Mouse (Mus musculus): ENCODE data around the gene Rnpep. TPM values are rescaled to one million over a fixed set of nuclear protein-coding genes. Genes with fewer than 3 reads are reported as not detected.

Rnpep gene
- 23.2 TPM for polyA plus RNA-seq (2012; fragmentation: generic; extraction: Trizol)

GRCm38 (mm10) chr1:135283826-135284291 lies at the start of gene Rnpep:
Gene Rnpep, minus strand, starts transcription at chr1:135284084.
- H3K27me3 ChIP-seq (ENCODE audit: control insufficient read depth, insufficient read depth, insufficient read length), result no peaks in the 10 kb centered on the region
- TF ChIP-seq MAX (IDR thresholded peaks at IDR 0.05; ENCODE audit: low read depth), result no peak
- TF ChIP-seq SRF (IDR thresholded peaks at IDR 0.05; ENCODE audit: control insufficient read depth, insufficient read length, low read depth), result no peak
- TF ChIP-seq CEBPB (IDR thresholded peaks at IDR 0.05; ENCODE audit: insufficient read depth, poor library complexity, severe bottlenecking), result no peak
- TF ChIP-seq POLR2A (IDR thresholded peaks at IDR 0.05; ENCODE audit: insufficient read length, low read depth), result peak; percentile 79
- peak; percentile 83 for TF ChIP-seq POLR2AphosphoS2 (IDR thresholded peaks at IDR 0.05; ENCODE audit: insufficient read length, low read depth)
- no peak for TF ChIP-seq USF1 (IDR thresholded peaks at IDR 0.05; ENCODE audit: low read depth)
- peak within 1 kb of the TSS; percentile 77 for H3K4me2 ChIP-seq (ENCODE audit: low read depth)
- no peaks in the 10 kb centered on the region for H3K36me3 ChIP-seq (ENCODE audit: control insufficient read depth, insufficient read depth)
- peak within 1 kb of the TSS; percentile 8 for H3ac ChIP-seq (ENCODE audit: control insufficient read depth, insufficient read length)
- no peaks in the 10 kb centered on the region for H3K79me2 ChIP-seq (ENCODE audit: control insufficient read depth, insufficient read depth)
- H3K4me3 ChIP-seq, result peak within 1 kb of the TSS; percentile 28

DNA sequence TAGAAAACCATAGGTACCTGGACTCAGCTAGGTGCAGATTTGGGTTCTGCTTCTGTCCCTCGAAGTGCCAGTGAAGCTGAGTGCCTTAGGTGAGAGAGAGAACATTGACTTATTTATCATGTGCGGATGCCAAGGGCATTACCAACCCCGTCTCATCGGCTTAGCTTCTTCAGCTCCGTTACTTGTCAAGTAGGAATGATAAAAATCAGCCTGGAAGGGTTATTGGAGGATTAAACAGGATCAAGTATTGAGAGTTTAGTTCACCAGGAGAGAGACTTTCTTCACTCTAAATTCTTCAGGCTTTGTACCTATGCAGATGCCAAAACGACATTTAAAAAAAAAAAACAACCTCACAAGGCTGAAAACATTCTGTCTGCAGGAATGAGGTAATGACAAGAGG lies 46.7 kb upstream of the Rnpep start:
- Histone ChIP-seq H3K27me3 (ENCODE audit: control insufficient read depth, insufficient read depth, insufficient read length) (no peaks in the 10 kb centered on the region), H3K36me3 (ENCODE audit: control insufficient read depth, insufficient read depth) (no peaks in the 10 kb centered on the region), H3K79me2 (ENCODE audit: control insufficient read depth, insufficient read depth) (no peaks in the 10 kb centered on the region), H3K4me3 (no peak overlapping the region), H3K4me2 (ENCODE audit: low read depth) (no peak overlapping the region), H3ac (ENCODE audit: control insufficient read depth, insufficient read length) (no peak overlapping the region)
- TF ChIP-seq REST (IDR thresholded peaks at IDR 0.05; ENCODE audit: insufficient read depth, insufficient read length), result no peak
- no peak for TF ChIP-seq MYOG (IDR thresholded peaks at IDR 0.05; ENCODE audit: control insufficient read depth in 1 of 3, insufficient read depth in 1 of 3, insufficient read length in 2 of 3, low read depth in 2 of 3)
- no peak for TF ChIP-seq MYOD1 (IDR thresholded peaks at IDR 0.05; ENCODE audit: control insufficient read depth in 1 of 3, insufficient read length in 2 of 3, low read depth in 2 of 3)
- no peak for TF ChIP-seq MAX (IDR thresholded peaks at IDR 0.05; ENCODE audit: low read depth)
- TF ChIP-seq POLR2A (IDR thresholded peaks at IDR 0.05; ENCODE audit: insufficient read length, low read depth), result no peak
- no peak for TF ChIP-seq SRF (IDR thresholded peaks at IDR 0.05; ENCODE audit: control insufficient read depth, insufficient read length, low read depth)
- TF ChIP-seq POLR2AphosphoS2 (IDR thresholded peaks at IDR 0.05; ENCODE audit: insufficient read length, low read depth), result no peak
- TF ChIP-seq TCF3 (IDR thresholded peaks at IDR 0.05; ENCODE audit: insufficient read length, low read depth), result no peak
- TF ChIP-seq E2F4 (IDR thresholded peaks at IDR 0.05; ENCODE audit: insufficient read depth), result no peak
- TF ChIP-seq CEBPB (IDR thresholded peaks at IDR 0.05; ENCODE audit: insufficient read depth, poor library complexity, severe bottlenecking), result no peak
- no peak for TF ChIP-seq TCF12 (IDR thresholded peaks at IDR 0.05; ENCODE audit: insufficient read depth, poor library complexity, severe bottlenecking)
- no peak for TF ChIP-seq USF1 (IDR thresholded peaks at IDR 0.05; ENCODE audit: low read depth)

- Histone ChIP-seq H3K36me3 (ENCODE audit: control insufficient read depth, insufficient read depth) (no peaks in the 10 kb centered on the region), H3ac (ENCODE audit: control insufficient read depth, insufficient read length) (no peak overlapping the region), H3K27me3 (ENCODE audit: control insufficient read depth, insufficient read depth, insufficient read length) (no peaks in the 10 kb centered on the region), H3K4me2 (ENCODE audit: low read depth) (no peak overlapping the region), H3K79me2 (ENCODE audit: control insufficient read depth, insufficient read depth) (no peaks in the 10 kb centered on the region), H3K4me3 (no peak overlapping the region)
- no peak for TF ChIP-seq TCF3 (IDR thresholded peaks at IDR 0.05; ENCODE audit: insufficient read length, low read depth)
- no peak for TF ChIP-seq MYOD1 (IDR thresholded peaks at IDR 0.05; ENCODE audit: control insufficient read depth in 1 of 3, insufficient read length in 2 of 3, low read depth in 2 of 3)
- no peak for TF ChIP-seq POLR2AphosphoS2 (IDR thresholded peaks at IDR 0.05; ENCODE audit: insufficient read length, low read depth)
- TF ChIP-seq POLR2A (IDR thresholded peaks at IDR 0.05; ENCODE audit: insufficient read length, low read depth), result no peak
- TF ChIP-seq TCF12 (IDR thresholded peaks at IDR 0.05; ENCODE audit: insufficient read depth, poor library complexity, severe bottlenecking), result no peak
- TF ChIP-seq CEBPB (IDR thresholded peaks at IDR 0.05; ENCODE audit: insufficient read depth, poor library complexity, severe bottlenecking), result no peak
- TF ChIP-seq E2F4 (IDR thresholded peaks at IDR 0.05; ENCODE audit: insufficient read depth), result no peak
- TF ChIP-seq MAX (IDR thresholded peaks at IDR 0.05; ENCODE audit: low read depth), result no peak
- TF ChIP-seq REST (IDR thresholded peaks at IDR 0.05; ENCODE audit: insufficient read depth, insufficient read length), result no peak
- TF ChIP-seq SRF (IDR thresholded peaks at IDR 0.05; ENCODE audit: control insufficient read depth, insufficient read length, low read depth), result no peak
- no peak for TF ChIP-seq MYOG (IDR thresholded peaks at IDR 0.05; ENCODE audit: control insufficient read depth in 1 of 3, insufficient read depth in 1 of 3, insufficient read length in 2 of 3, low read depth in 2 of 3)
Observed at GRCm38 (mm10) chr1:135328368-135328767, 44.5 kb upstream of the Rnpep start.

GRCm38 (mm10) chr1:135325934-135326333 lies 42.0 kb upstream of the Rnpep start:
- H3K4me3 ChIP-seq, result no peak overlapping the region

GRCm38 (mm10) chr1:135324571-135324970 lies 40.7 kb upstream of the Rnpep start, which contains the start of gene Lmod1:
Gene Lmod1, plus strand, starts transcription at chr1:135324807.
- H3K4me2 ChIP-seq (ENCODE audit: low read depth), result peak within 1 kb of the TSS; percentile 77
- TF ChIP-seq SRF (IDR thresholded peaks at IDR 0.05; ENCODE audit: control insufficient read depth, insufficient read length, low read depth) (peak; percentile 75), MYOG (IDR thresholded peaks at IDR 0.05; ENCODE audit: control insufficient read depth in 1 of 3, insufficient read depth in 1 of 3, insufficient read length in 2 of 3, low read depth in 2 of 3) (peak in 2 of 3 experiments; percentile 32 to 78), REST (IDR thresholded peaks at IDR 0.05; ENCODE audit: insufficient read depth, insufficient read length) (no peak), POLR2AphosphoS2 (IDR thresholded peaks at IDR 0.05; ENCODE audit: insufficient read length, low read depth) (no peak), E2F4 (IDR thresholded peaks at IDR 0.05; ENCODE audit: insufficient read depth) (no peak), USF1 (IDR thresholded peaks at IDR 0.05; ENCODE audit: low read depth) (no peak), TCF12 (IDR thresholded peaks at IDR 0.05; ENCODE audit: insufficient read depth, poor library complexity, severe bottlenecking) (no peak), CEBPB (IDR thresholded peaks at IDR 0.05; ENCODE audit: insufficient read depth, poor library complexity, severe bottlenecking) (no peak), TCF3 (IDR thresholded peaks at IDR 0.05; ENCODE audit: insufficient read length, low read depth) (no peak), POLR2A (IDR thresholded peaks at IDR 0.05; ENCODE audit: insufficient read length, low read depth) (peak; percentile 43), MAX (IDR thresholded peaks at IDR 0.05; ENCODE audit: low read depth) (no peak), MYOD1 (IDR thresholded peaks at IDR 0.05; ENCODE audit: control insufficient read depth in 1 of 3, insufficient read length in 2 of 3, low read depth in 2 of 3) (peak in 1 of 3 experiments; percentile 64)
- H3K27me3 ChIP-seq (ENCODE audit: control insufficient read depth, insufficient read depth, insufficient read length), result no peaks in the 10 kb centered on the region
- H3K36me3 ChIP-seq (ENCODE audit: control insufficient read depth, insufficient read depth), result no peaks in the 10 kb centered on the region
- H3K4me3 ChIP-seq, result peak within 1 kb of the TSS; percentile 10
- H3ac ChIP-seq (ENCODE audit: control insufficient read depth, insufficient read length), result no peak within 1 kb of the TSS
- H3K79me2 ChIP-seq (ENCODE audit: control insufficient read depth, insufficient read depth), result no peaks in the 10 kb centered on the region

More at GRCm38 (mm10) chr1:135325934-135326333, 42.0 kb upstream of the Rnpep start:
- Histone ChIP-seq H3K27me3 (ENCODE audit: control insufficient read depth, insufficient read depth, insufficient read length) (no peaks in the 10 kb centered on the region), H3K4me2 (ENCODE audit: low read depth) (peak overlapping the region; percentile 77), H3K36me3 (ENCODE audit: control insufficient read depth, insufficient read depth) (no peaks in the 10 kb centered on the region), H3ac (ENCODE audit: control insufficient read depth, insufficient read length) (no peak overlapping the region), H3K79me2 (ENCODE audit: control insufficient read depth, insufficient read depth) (no peaks in the 10 kb centered on the region)
- TF ChIP-seq TCF12 (IDR thresholded peaks at IDR 0.05; ENCODE audit: insufficient read depth, poor library complexity, severe bottlenecking) (no peak), MAX (IDR thresholded peaks at IDR 0.05; ENCODE audit: low read depth) (no peak), SRF (IDR thresholded peaks at IDR 0.05; ENCODE audit: control insufficient read depth, insufficient read length, low read depth) (no peak), MYOG (IDR thresholded peaks at IDR 0.05; ENCODE audit: control insufficient read depth in 1 of 3, insufficient read depth in 1 of 3, insufficient read length in 2 of 3, low read depth in 2 of 3) (no peak), CEBPB (IDR thresholded peaks at IDR 0.05; ENCODE audit: insufficient read depth, poor library complexity, severe bottlenecking) (no peak)
